Comparison of ENCODE assay signal across 9 mouse cellular contexts in genomic region chr4:125850300-125850699, GRCm38 (mm10).
DNase-seq lines count a peak whose midpoint lies in the region; ATAC-seq lines count a peak whose summit lies in the region.
"Had no signal": no experiment of that assay in that cellular context is flagged by ENCODE, and none has a peak within 500 bp of the region (broad histone marks: within the 10 kb centered on the region; RNA-seq: fewer than 3 reads in every experiment).

No protein-coding gene starts in this region.

- H3K27me3 ChIP-seq in midbrain, embryonic 10.5 days (ENCODE audit: low read depth, poor library complexity, severe bottlenecking), result peaks cover 5% of the 10 kb centered on the region
- H3K27me3 ChIP-seq in midbrain, embryonic 15.5 days (replicated peaks), result 0 out of 2 replicates have a peak, but pooled peaks cover 3% of the 10 kb centered on the region
- no peaks in the 10 kb centered on the region for H3K27me3 ChIP-seq in splenic B cell, adult 2 months (ENCODE audit: control insufficient read depth, insufficient read depth, low read length, poor library complexity, severe bottlenecking)

- peak; percentile 31 for DNase-seq in cerebellum, adult 11 months
- DNase-seq in midbrain, embryonic 10.5 days (ENCODE audit: low spot score), result peak; percentile 55
- DNase-seq in cerebellum, postnatal 14 days, result peak; percentile 83 to 86
- DNase-seq in kidney, postnatal 14 days, result peak; percentile 47
- DNase-seq in lung, postnatal 10 days, result peak; percentile 58
- peak; percentile 41 for DNase-seq in splenic B cell, adult 2 months (ENCODE audit: low read depth, low spot score)

- H3K4me2 ChIP-seq in midbrain, embryonic 15.5 days, result no peak overlapping the region

- ATAC-seq in cerebellum, adult (ENCODE audit: insufficient number of reproducible peaks, low FRiP score, low TSS enrichment), result no peak
- no peak for ATAC-seq in midbrain, embryonic 15.5 days (replicated peaks)

- H3K4me3 ChIP-seq in midbrain, embryonic 10.5 days, result no peak overlapping the region
- H3K4me3 ChIP-seq in midbrain, embryonic 15.5 days, result no peak overlapping the region
- H3K4me3 ChIP-seq: megakaryocyte, embryonic 14.5 days had no signal

- 11% methylated on average over 4 of the region's 4 CpGs for WGBS in midbrain, embryonic 10.5 days
- WGBS in midbrain, embryonic 15.5 days, result 6% methylated on average over 4 of the region's 4 CpGs

- H3K36me3 ChIP-seq in midbrain, embryonic 10.5 days, result no peaks in the 10 kb centered on the region
- H3K36me3 ChIP-seq in midbrain, embryonic 15.5 days (replicated peaks), result no peaks in the 10 kb centered on the region
- no peaks in the 10 kb centered on the region for H3K36me3 ChIP-seq in splenic B cell, adult 2 months (ENCODE audit: control insufficient read depth, insufficient read depth, low read length, poor library complexity, severe bottlenecking)

- H3K9me3 ChIP-seq in midbrain, embryonic 10.5 days (replicated peaks), result no peaks in the 10 kb centered on the region
- H3K9me3 ChIP-seq in midbrain, embryonic 15.5 days, result no peaks in the 10 kb centered on the region
- H3K9me3 ChIP-seq: megakaryocyte, embryonic 14.5 days had no signal

- no peak overlapping the region for H3K9ac ChIP-seq in midbrain, embryonic 15.5 days

- H3K4me1 ChIP-seq in midbrain, embryonic 10.5 days, result peaks cover 25% of the 10 kb centered on the region
- peaks cover 12% of the 10 kb centered on the region for H3K4me1 ChIP-seq in midbrain, embryonic 15.5 days
- H3K4me1 ChIP-seq: megakaryocyte, embryonic 14.5 days had no signal

- H3K27ac ChIP-seq in midbrain, embryonic 10.5 days (replicated peaks), result no peak overlapping the region
- H3K27ac ChIP-seq in midbrain, embryonic 15.5 days, result no peak overlapping the region

Comparison
In these comparisons a context has a peak if more than half of its experiments do, and no peak if none do; other contexts are left out.
1. DNase-seq: peak in every context shown above with its lines; median percentile 84 in cerebellum, postnatal 14 days; 58 in lung, postnatal 10 days; 55 in midbrain, embryonic 10.5 days; 47 in kidney, postnatal 14 days; 41 in splenic B cell, adult 2 months; 31 in cerebellum, adult 11 months.